Mouse (Mus musculus) lung, postnatal 36 days (tissue): ENCODE results near the gene Pigl.

ENCODE experiments used
- DNase-seq: peaks from one replicate; pipeline ENCODE4 v3.0.0; 2022; ENCODE audit warnings: mixed read lengths

Pigl gene

DNA sequence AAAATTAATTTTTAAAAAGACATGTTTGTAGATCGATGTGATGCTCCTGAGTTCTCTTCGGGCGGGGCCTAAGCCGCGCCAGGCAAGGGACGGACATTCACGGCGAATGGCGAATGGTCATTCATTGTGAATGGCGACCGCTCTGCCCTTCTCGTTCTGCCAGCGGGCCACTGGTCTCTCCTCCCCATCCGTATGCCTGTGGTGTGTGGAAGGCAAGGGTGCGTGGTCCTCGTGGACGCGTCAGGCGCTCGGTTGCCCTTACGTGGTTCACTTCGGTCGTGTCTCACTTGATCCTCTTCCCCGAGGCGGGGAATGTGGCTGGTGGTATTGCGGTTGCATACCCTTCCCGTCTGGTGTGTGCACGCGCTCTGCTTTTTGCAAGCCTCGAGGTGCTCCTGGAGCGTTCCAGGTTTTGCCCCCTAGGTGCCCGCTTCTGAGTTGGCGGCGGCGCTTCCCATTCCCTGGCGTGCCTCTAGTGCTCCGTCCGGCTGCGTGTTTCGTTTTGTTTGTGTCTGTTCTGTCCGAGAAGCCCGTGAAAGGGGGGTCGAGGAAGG is 102.3 kb downstream of the Pigl start:
- no peak for DNase-seq

- no peak for DNase-seq
Observed at GRCm38 (mm10) chr11:62563590-62563989, 105.3 kb downstream of the Pigl start.
